Mouse (Mus musculus) liver, adult 2 months (tissue): Measurements from ENCODE around the gene Washc3. TPM values are rescaled to one million over a fixed set of nuclear protein-coding genes. Genes with fewer than 3 reads are reported as not detected.

Experiments
- DNase-seq: peaks from one replicate; pipeline ENCODE4 v3.0.0-alpha.2; 2011; ENCODE audit warnings: low read depth, low spot score; ENCODE audit errors: extremely low read depth
- H3K27ac ChIP-seq: fragments of 200-500 bp; replicated peaks from 2 replicates; pipeline ENCODE4 v1.5.1; 2012; ENCODE audit warnings: low read depth, mild to moderate bottlenecking, control low read depth, inconsistent platforms, low read length; ENCODE audit not compliant: insufficient read depth
- H3K27me3 ChIP-seq: fragments of 200-500 bp; 2 replicates; pipeline ENCODE4 v1.6.1; 2012; ENCODE audit warnings: mild to moderate bottlenecking, moderate library complexity, low read length, inconsistent platforms; ENCODE audit not compliant: control insufficient read depth, insufficient read depth
- H3K36me3 ChIP-seq: fragments of 200-500 bp; 2 replicates; pipeline ENCODE4 v1.6.1; 2012; ENCODE audit warnings: low read length, inconsistent platforms; ENCODE audit not compliant: control insufficient read depth, insufficient read depth
- H3K4me1 ChIP-seq: fragments of 200-500 bp; 2 replicates; pipeline ENCODE4 v1.6.1; 2011; ENCODE audit warnings: low read length; ENCODE audit not compliant: control insufficient read depth, insufficient read depth
- H3K4me3 ChIP-seq: fragments of 200-500 bp; 2 replicates; pipeline ENCODE4 v1.5.1; 2011; ENCODE audit warnings: low read depth, mild to moderate bottlenecking, control low read depth, low read length, moderate library complexity; ENCODE audit not compliant: insufficient read depth
- H3K79me2 ChIP-seq: fragments of 200-500 bp; 2 replicates; pipeline ENCODE4 v1.6.1; 2012; ENCODE audit warnings: inconsistent platforms, mild to moderate bottlenecking, low read length, moderate library complexity; ENCODE audit not compliant: control insufficient read depth, insufficient read depth
- H3K9ac ChIP-seq: fragments of 200-500 bp; 2 replicates; pipeline ENCODE4 v1.6.1; 2012; ENCODE audit warnings: low read depth, mild to moderate bottlenecking, control low read depth, inconsistent platforms, low read length
- CTCF ChIP-seq: fragments of 200-500 bp; IDR thresholded peaks from 2 replicates; pipeline ENCODE4 v1.5.1; 2011; ENCODE audit warnings: low read depth, low read length, control low read depth
- POLR2A ChIP-seq: fragments of 200-500 bp; IDR thresholded peaks from 2 replicates; pipeline ENCODE4 v1.6.1; 2011; ENCODE audit warnings: low read length, control low read depth; ENCODE audit not compliant: insufficient read depth; ENCODE audit errors: extremely low read depth
- WGBS: fragments of 180-500 bp; shearing (Covaris S2); methylation state at CpG from one replicate; pipeline ENCODE4 v1.1.7; 2018; 5-methylcytosine and 5-hydroxymethylcytosine counted together
- polyA plus RNA-seq: library from polyadenylated mRNA; depleted of rRNA; stranded (reverse); fragments of >200 nt; gene quantifications from 2 replicates; pipeline ENCODE4 v1.2.3, GENCODE M21; 2012; rRNA removed
- total RNA-seq: library from RNA; depleted of rRNA; stranded (reverse); fragments of >200 nt; gene quantifications from 2 replicates; pipeline ENCODE4 v1.2.3, GENCODE M21; 2014; rRNA removed

Gene Washc3
- total and polyA plus RNA-seq, 2 experiments: 8.7 to 50.2 TPM

GRCm38 (mm10) chr10:88288061-88288460, 87.2 kb downstream of the Washc3 start:
- Histone ChIP-seq H3K27ac (no peak overlapping the region), H3K36me3 (no peaks in the 10 kb centered on the region), H3K4me1 (no peaks in the 10 kb centered on the region), H3K79me2 (no peaks in the 10 kb centered on the region), H3K4me3 (no peak overlapping the region), H3K9ac (no peak overlapping the region), H3K27me3 (no peaks in the 10 kb centered on the region)
- no peak for DNase-seq
- TF ChIP-seq POLR2A (no peak), CTCF (no peak)
- WGBS: 88% methylated on average over 10 of the region's 10 CpGs

- no peak overlapping the region for H3K27ac ChIP-seq
- no peak for TF ChIP-seq CTCF
- no peak for TF ChIP-seq POLR2A
- H3K27me3 ChIP-seq: no peaks in the 10 kb centered on the region
- WGBS: 86% methylated on average over 6 of the region's 6 CpGs
- no peak overlapping the region for H3K9ac ChIP-seq
- H3K4me1 ChIP-seq: no peaks in the 10 kb centered on the region
- DNase-seq: no peak
- H3K79me2 ChIP-seq: no peaks in the 10 kb centered on the region
- H3K4me3 ChIP-seq: no peak overlapping the region
- no peaks in the 10 kb centered on the region for H3K36me3 ChIP-seq
Measured at GRCm38 (mm10) chr10:88295091-88295490, 94.2 kb downstream of the Washc3 start.

Other genes with a start within 250 kb of the Washc3 start
- gene Pmch, start 110.0 kb upstream of the Washc3 start, total RNA-seq: not detected in 2 replicates
- gene Pmch, start 110.0 kb upstream of the Washc3 start, polyA plus RNA-seq: not detected in 2 replicates
- gene Parpbp, start 54.2 kb upstream of the Washc3 start, total RNA-seq: 0.09 and 0.67 TPM in 2 replicates
- 0.02 TPM in 1 of 2 replicates, not detected in the other for gene Parpbp, start 54.2 kb upstream of the Washc3 start, polyA plus RNA-seq
- 8.9 and 11.3 TPM in 2 replicates for gene Nup37, start 54.1 kb upstream of the Washc3 start, total RNA-seq
- gene Nup37, start 54.1 kb upstream of the Washc3 start, polyA plus RNA-seq: 2.4 and 3.4 TPM in 2 replicates
- 0.46 and 0.81 TPM in 2 replicates for gene Dram1, start 178.0 kb downstream of the Washc3 start, total RNA-seq
- 0.25 and 0.60 TPM in 2 replicates for gene Dram1, start 178.0 kb downstream of the Washc3 start, polyA plus RNA-seq
- 5.2 and 6.8 TPM in 2 replicates for gene Gnptab, start 178.0 kb downstream of the Washc3 start, total RNA-seq
- 2.7 TPM in 2 replicates for gene Gnptab, start 178.0 kb downstream of the Washc3 start, polyA plus RNA-seq